Mouse (Mus musculus) ES-Bruce4 (cell line): ENCODE results near the gene St8sia1.

Source experiments
- CTCF ChIP-seq: IDR thresholded peaks from one replicate; pipeline ENCODE4 v1.8.1; 2011; ENCODE audit warnings: low read depth, low read length
- POLR2A ChIP-seq: IDR thresholded peaks from one replicate; pipeline ENCODE4 v1.8.1; 2011; ENCODE audit warnings: low read length; ENCODE audit not compliant: insufficient read depth

- TF ChIP-seq CTCF (no peak), POLR2A (no peak)
Measured at GRCm38 (mm10) chr6:142887375-142887774, 76.9 kb downstream of the St8sia1 start.
